Mouse (Mus musculus): ENCODE measurements at regions not wholly inside any gene's neighbourhood (a gene's known extent, or its start where the extent isn't known, plus 50 kb on each side); places are given as distances from the start of the nearest gene placed in this dataset.

DNA sequence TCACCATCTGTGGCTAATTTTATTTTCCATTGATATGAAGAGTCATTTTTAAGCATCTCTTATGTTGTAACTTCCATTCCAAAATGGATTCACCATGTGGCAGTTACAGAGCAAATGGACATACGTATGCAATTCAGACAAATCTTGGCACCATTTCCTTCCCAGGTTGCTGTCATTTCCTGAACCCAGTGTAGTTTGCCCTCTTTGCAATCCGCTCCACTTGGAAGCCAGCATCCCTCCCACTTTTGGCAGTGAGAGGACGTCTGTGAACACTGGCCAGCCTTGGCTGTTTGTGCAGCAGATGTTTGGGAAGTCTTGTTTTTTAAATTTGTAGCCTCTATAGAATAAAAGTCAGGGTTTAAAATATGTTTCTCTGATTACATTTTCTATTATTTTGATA, 510.6 kb upstream of the Cdh7 start:
- no peak for DNase-seq (ENCODE audit: low spot score in 2 of 2)

DNA sequence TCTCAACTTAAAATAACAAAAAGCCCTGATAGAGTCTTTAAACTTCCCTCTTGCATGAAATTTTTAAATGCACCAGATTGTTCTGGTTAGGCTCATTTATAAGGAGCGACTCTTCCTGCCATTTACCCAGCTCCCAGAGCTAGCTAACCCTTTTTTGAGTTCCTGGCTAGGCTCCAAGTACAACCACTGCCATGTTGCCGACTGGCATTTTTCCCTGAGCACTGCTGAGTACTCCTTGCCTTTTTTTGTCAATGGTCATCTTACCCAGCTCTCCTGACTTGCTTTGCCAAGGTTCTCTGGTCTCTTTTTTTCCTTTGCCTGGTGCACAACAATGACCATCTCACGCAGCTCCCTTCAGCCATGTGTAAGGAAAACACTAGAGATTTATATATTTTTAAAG, 500.8 kb upstream of the Cdh7 start:
- DNase-seq (ENCODE audit: low spot score in 2 of 2): no peak

DNA sequence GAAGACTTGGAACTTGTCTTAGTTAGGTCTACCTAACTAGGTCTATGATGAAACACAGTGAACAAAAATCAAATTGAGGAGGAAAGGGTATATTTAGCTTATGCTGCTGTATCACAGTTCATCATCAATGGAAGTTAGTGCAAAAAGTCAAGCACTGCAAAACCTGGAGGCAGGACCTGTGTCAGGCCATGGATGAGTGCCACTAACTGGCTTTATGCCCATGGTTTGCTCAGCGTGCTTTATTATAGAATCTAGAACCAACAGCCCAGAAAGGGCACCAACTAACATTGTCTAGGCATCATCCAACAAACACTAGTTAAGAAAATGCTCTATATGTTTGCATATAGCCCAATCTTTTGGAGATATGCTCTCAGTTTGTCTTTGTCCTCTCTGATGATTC, 486.3 kb upstream of the Cdh7 start:
- DNase-seq (ENCODE audit: low spot score in 2 of 2): no peak

DNA sequence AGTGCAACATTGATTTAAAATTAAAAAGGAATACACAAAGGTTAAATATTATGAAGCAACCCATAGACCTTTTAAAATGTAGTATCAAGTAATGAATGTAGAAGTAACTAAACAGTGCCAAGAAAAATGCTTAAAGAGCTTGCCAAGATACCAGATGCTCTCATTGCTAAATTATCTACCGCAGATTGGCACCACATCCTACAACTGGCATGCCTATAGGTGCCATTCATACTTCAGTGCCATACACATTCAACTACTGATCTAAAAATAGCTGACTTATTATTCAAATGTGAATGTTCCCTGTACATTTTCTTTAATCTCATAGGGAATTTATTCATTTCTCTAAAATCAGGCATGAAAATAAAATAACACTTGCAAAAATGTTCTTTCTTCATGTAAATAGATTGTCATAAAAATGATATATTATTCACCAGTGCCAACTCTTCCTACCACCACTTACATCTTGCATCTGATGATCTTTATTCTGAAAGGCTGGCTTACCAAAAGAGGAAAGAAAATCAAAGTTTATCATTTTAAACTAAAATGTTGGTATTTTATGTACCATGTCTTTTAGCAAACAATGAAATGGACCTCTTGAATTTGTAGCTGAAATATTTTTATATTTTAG, 469.5 kb upstream of the Cdh7 start:
- peak; percentile 2 to 42 for DNase-seq (ENCODE audit: low spot score in 2 of 2)

DNA sequence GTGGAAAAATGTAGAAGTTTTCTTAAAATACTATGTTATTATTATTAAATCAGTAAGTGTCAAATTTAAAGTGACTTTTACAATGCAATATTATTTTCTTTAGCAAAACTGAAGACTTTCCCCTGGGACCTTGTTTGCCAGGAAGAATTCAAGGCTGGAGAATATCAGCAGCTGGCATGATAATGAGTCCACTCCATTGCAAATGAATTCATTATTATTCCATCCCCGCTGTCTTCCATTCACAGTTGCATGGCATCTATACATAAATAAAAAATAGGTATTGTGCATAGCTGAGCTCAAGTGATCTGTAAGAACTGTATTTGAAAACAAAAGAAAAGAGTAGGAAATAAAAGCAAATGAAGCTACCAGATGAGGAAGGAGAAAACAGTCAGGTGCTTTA, 467.9 kb upstream of the Cdh7 start:
- DNase-seq (ENCODE audit: low spot score in 2 of 2): no peak
